Mouse (Mus musculus) induced T-regulatory cell, adult 2 months (primary cell): ENCODE results near the gene 2610301B20Rik.
"Not testable (repeated sequence)": the region's sequence is repeated elsewhere in the genome, so short reads cannot be mapped to it uniquely, and the experiment has no call there.

Source experiments
- DNase-seq: peaks from one replicate; pipeline ENCODE4 v3.0.0-alpha.2; 2012; ENCODE audit warnings: low read depth

Gene 2610301B20Rik

GRCm38 (mm10) chr4:10873920-10874665 lies at the start of gene 2610301B20Rik:
2610301B20Rik (plus strand) TSS chr4:10874498.
- peak; percentile 94 for DNase-seq

- peak; percentile 3 for DNase-seq
These were observed 41.0 kb upstream of the 2610301B20Rik start for GRCm38 (mm10) chr4:10833273-10833672.

- DNase-seq: peak; percentile 49
These were observed 38.8 kb upstream of the 2610301B20Rik start for GRCm38 (mm10) chr4:10835252-10836051.

GRCm38 (mm10) chr4:10845848-10846247 lies 28.4 kb upstream of the 2610301B20Rik start:
- no peak for DNase-seq

- no peak for DNase-seq
These were observed 24.5 kb upstream of the 2610301B20Rik start for GRCm38 (mm10) chr4:10849812-10850211.

GRCm38 (mm10) chr4:10851013-10851412 lies 23.3 kb upstream of the 2610301B20Rik start:
- DNase-seq: no peak

- DNase-seq: no peak
These were observed 15.1 kb upstream of the 2610301B20Rik start for GRCm38 (mm10) chr4:10859174-10859573.

- peak; percentile 12 for DNase-seq
These were observed 14.3 kb upstream of the 2610301B20Rik start for GRCm38 (mm10) chr4:10859911-10860581.

- DNase-seq: no peak
These were observed 13.5 kb upstream of the 2610301B20Rik start for GRCm38 (mm10) chr4:10860825-10861224.

GRCm38 (mm10) chr4:10862882-10863281 lies 11.4 kb upstream of the 2610301B20Rik start:
- DNase-seq: not testable (repeated sequence)

GRCm38 (mm10) chr4:10872231-10872630 lies 2.1 kb upstream of the 2610301B20Rik start:
- no peak for DNase-seq

- peak; percentile 68 for DNase-seq
These were observed 1.4 kb upstream of the 2610301B20Rik start for GRCm38 (mm10) chr4:10872685-10873539.

GRCm38 (mm10) chr4:10873549-10873919 lies 764 bp upstream of the 2610301B20Rik start:
- DNase-seq: no peak

- DNase-seq: no peak
These were observed 422 bp downstream of the 2610301B20Rik start for GRCm38 (mm10) chr4:10874718-10875121.

GRCm38 (mm10) chr4:10875407-10875806 lies 1.1 kb downstream of the 2610301B20Rik start:
- DNase-seq: peak; percentile 50

GRCm38 (mm10) chr4:10877057-10877456 lies 2.8 kb downstream of the 2610301B20Rik start:
- DNase-seq: no peak

- DNase-seq: no peak
These were observed 9.6 kb downstream of the 2610301B20Rik start for GRCm38 (mm10) chr4:10883740-10884408.

GRCm38 (mm10) chr4:10888835-10889234 lies 14.5 kb downstream of the 2610301B20Rik start:
- no peak for DNase-seq

- DNase-seq: no peak
These were observed 22.0 kb downstream of the 2610301B20Rik start for GRCm38 (mm10) chr4:10896262-10896661.

- peak; percentile 70 for DNase-seq
These were observed 22.6 kb downstream of the 2610301B20Rik start for GRCm38 (mm10) chr4:10896859-10897258.

- DNase-seq: no peak
These were observed 31.0 kb downstream of the 2610301B20Rik start for GRCm38 (mm10) chr4:10905234-10905801.
